Mouse (Mus musculus): ENCODE data around the gene Afp.

- no peak for TF ChIP-seq CTCF (IDR thresholded peaks at IDR 0.05; ENCODE audit: low read depth, low read length)
- no peak for TF ChIP-seq POLR2A (IDR thresholded peaks at IDR 0.05; ENCODE audit: extremely low read depth, insufficient read depth, low read length)
These were observed 65.5 kb downstream of the Afp start for GRCm38 (mm10) chr5:90556052-90556451.

Measured in liver, adult 2 months (tissue).